Mouse (Mus musculus) c-Kit-positive CD71-positive TER-119-positive erythroid progenitor cells, embryonic 14.5 days (primary cell): ENCODE measurements around the gene Gm20388.

Experiments
- DNase-seq: peaks from one replicate; pipeline ENCODE4 v3.0.0-alpha.2; 2013; ENCODE audit warnings: low spot score

Gene Gm20388

GRCm38 (mm10) chr8:122240241-122241026 is 2329.8 kb downstream of the Gm20388 start:
- no peak for DNase-seq

GRCm38 (mm10) chr8:122243310-122243709 is 2332.7 kb downstream of the Gm20388 start:
- DNase-seq, result no peak

DNA sequence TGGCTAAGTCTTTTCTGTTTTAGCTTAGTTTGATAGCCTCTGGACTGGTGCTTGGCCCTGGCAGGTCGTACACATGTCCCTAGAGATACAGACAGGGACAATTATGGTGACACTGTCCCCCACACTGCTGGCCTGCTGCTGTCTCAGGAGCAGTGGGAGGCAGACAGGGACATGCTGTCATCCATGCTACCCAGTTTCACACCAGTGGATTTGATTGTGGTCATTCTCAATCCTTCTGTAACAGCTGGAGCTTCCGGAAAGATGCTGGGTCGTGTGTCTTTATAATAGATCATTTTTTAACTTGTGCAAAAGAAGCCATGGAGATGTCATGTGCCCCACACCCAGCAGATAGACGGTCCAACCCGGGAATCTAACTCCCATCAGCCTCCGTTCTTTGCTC is 2334.5 kb downstream of the Gm20388 start:
- no peak for DNase-seq

DNA sequence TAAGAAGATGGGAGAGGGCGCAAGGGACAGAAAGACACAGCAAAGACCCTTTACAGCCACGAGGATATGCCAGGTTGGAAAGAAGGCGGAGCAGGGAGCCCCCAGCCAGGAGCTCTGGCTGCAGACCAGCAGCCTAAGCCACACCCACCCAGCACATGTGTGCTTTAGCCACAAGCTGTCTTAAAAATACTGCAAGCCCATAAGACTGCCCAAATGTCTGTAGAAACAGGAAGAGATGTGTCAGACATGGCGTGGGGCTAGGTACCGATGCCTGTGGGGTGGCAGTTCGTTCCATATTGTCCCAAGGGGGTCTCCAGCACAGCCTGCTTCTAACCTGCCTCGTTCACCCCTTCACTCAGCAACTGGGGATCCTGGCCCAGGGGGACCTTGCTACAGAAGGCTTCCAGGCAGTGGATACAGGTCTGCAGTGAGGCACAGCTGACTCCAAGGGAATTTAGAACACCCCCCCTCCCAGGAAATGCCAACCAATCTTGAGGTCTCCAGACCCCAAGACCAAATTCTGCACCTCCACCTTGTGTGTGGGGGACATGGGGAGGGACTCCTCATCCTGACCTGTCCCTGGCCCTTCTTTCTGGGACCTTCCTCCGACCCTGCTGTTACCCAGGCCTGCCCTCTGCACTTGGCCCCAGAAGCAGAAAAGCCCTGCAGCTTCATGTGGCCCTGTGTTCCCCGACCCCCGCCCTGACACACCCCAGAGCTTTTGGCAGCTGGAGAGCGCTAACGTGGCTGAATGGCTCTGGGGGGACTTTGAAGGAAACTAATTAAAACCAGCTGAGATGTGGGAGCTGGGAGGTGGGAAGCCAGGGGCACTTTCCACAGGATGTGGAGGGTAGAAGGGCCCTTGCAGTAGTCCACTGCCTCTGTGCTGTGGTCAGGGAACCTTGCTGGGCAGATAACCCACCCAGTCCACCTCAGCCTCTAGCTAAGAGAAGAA is 2335.9 kb downstream of the Gm20388 start:
- DNase-seq, result no peak

- DNase-seq, result no peak
These were observed 2341.1 kb downstream of the Gm20388 start for GRCm38 (mm10) chr8:122251739-122252138.

- DNase-seq, result no peak
These were observed 2341.7 kb downstream of the Gm20388 start for GRCm38 (mm10) chr8:122252366-122252765.

GRCm38 (mm10) chr8:122259351-122259750 is 2348.7 kb downstream of the Gm20388 start:
- peak; percentile 46 for DNase-seq

- DNase-seq, result no peak
These were observed 2350.1 kb downstream of the Gm20388 start for GRCm38 (mm10) chr8:122260755-122261154.

- no peak for DNase-seq
These were observed 2352.2 kb downstream of the Gm20388 start for GRCm38 (mm10) chr8:122262835-122263234.

- DNase-seq, result no peak
These were observed 2353.6 kb downstream of the Gm20388 start for GRCm38 (mm10) chr8:122264243-122264642.

- no peak for DNase-seq
These were observed 2354.9 kb downstream of the Gm20388 start for GRCm38 (mm10) chr8:122265522-122265921.

DNA sequence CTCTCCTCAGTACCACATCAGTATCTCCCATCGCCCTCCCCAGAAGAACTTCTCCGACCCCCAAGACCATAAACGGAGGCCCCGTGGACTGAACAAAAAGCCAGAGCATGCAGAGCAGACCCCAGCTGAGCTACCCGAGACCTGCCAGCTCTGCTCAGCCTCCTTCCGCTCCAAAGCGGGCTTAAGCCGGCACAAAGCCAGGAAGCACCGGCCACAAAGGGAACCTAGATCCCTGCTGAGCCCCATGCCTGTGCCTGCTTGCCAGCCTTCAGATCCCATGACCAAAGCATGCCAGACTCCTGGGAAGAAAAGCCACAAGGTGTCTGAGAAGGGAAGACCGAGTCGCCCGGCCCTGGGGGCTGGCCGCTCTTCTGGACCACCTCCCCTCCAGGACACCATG is 2356.2 kb downstream of the Gm20388 start:
- no peak for DNase-seq

DNA sequence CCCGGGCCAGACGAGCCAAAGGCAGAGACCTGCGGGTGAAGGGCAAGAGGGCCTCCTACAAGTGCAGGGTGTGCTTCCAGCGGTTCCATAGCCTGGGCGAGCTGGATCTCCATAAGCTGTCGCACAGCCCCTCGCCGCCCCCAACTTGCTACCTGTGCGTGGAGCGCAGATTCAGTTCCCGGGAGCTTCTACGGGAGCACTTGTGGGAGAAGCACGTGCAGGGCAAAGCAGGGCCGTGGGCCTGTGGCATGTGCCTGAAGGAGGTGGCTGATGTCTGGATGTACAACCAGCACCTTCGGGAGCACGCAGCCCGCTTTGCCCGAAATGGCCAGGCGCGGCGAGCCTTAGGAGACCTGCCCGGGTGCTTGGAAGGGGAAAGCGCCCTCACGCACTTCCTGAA is 2358.2 kb downstream of the Gm20388 start:
- no peak for DNase-seq

GRCm38 (mm10) chr8:122269404-122269803 is 2358.8 kb downstream of the Gm20388 start:
- peak; percentile 67 for DNase-seq

DNA sequence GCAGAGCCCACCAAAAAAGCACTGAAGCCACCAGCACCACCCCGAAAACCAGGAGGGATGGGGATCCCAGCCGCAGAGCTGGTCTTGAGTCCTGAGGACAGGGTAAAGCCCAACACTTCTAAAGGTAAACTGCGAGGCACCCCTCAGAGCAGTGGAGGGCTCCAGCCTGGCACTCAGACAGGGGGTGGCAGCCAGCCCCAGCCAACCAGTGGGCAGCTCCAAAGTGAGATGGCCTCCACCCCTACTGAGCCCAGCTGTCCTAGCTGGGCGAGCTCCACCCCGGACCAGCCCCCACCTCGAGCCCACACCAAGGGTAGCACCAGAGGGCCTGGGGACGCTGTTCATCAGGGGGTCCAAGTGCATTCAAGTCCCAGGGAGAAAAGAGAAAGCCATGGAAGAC is 2359.9 kb downstream of the Gm20388 start:
- DNase-seq, result no peak

GRCm38 (mm10) chr8:122273152-122273551 is 2362.5 kb downstream of the Gm20388 start:
- DNase-seq, result peak; percentile 83

DNA sequence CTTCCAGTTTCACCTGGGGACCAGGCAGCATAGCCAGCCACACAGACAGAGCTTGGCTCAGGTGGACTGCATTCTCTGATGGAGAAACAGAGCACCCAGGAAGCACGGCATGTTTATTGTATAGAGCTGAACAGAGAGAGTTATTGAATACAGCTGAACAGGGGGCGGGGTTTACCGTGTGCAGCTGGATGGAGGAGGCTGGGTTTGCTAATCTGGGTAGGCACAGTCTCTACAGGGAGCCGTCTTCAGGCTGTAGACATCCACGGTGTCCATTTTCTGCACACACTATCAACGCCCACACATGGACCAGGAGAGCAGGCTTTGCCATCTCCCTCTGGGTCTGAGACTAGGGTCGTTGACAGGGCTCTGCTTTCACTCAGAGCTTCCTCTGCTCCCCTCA is 2363.2 kb downstream of the Gm20388 start:
- peak; percentile 62 for DNase-seq

DNA sequence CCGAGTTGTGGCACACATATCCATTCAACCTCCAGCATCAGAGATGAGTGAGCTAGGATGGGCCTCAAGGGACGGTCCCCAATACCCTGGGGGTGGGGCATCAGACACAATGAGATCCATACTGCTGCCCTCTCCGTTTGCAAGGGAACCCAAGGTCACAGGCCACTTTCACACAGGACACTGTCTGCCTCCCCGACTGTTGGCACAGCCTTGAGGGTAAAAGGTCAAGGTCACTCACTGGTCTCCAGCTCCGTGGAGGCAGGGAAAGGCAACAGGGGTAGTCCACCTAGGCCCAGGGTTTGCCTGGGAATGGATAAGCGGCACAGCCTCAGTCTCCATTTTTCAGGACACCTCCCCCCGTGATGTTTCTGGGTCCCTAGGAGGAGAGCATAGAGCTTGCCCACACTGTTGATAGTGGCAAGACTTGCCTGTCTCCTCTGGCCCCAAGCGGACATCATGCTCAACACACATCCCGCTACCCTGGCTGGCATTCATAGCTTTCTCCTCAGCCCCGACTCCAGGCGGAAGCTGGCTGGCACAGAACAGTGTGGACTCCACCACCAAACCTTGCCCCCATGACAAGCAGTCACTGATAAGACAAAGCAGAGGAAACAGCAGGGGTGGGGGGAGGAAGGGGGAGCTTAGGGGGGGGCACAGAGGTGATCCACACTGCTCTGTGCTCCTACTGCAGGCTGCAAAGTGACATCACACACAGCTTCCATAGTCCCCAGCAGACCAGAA is 2364.2 kb downstream of the Gm20388 start:
- no peak for DNase-seq

DNA sequence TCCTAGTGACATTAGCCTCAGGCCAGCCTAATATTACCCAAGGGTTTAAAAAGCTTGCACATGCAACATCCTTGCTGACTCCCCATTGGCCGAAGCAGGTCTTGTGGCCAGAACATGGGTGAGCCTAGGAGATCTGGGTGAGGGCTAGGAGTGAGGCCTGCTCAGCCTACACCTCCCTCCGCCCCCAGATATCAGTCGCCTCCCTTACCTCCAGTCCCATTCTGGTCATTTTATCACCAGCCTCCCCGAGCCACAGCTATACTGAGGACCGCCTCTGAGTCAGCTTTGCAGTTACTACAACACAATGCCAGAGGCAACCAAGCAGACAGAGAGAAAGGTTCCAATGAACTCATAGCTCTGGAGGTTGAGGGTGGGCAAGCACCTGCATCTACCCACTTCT is 2365.7 kb downstream of the Gm20388 start:
- no peak for DNase-seq

- no peak for DNase-seq
These were observed 2366.8 kb downstream of the Gm20388 start for GRCm38 (mm10) chr8:122277204-122277995.

DNA sequence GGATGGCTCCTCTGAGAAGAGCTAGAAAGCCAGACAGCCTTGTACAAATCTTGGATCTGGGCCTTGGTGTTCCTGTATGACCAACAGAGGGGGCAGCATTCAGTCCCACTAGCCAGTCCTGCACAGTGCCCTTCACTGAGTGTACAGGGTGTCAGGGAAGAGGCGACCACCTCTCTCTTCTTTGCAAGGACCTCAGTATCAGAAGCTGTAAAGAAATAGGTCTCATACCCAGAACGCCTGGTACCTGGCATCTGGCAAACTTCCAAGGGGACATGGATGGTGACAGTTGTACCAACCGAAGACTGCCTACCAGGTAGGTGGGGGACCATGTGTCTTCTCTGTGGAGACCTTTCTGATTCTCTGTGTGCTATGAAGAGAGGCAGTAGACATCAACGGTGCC is 2369.5 kb downstream of the Gm20388 start:
- DNase-seq, result no peak
